Mouse (Mus musculus) hindbrain, embryonic 15.5 days (tissue): ENCODE measurements at regions not wholly inside any gene's neighbourhood (a gene's known extent, or its start where the extent isn't known, plus 50 kb on each side); places are given as distances from the start of the nearest gene placed in this dataset.

Source experiments
- ATAC-seq: fragments of 200-750 bp; cut with Nextera tagmentation; 2 replicates; pipeline ENCODE4 v1.8.0; 2017; ENCODE audit warnings: low read depth, moderate number of reproducible peaks, moderate TSS enrichment; ENCODE audit not compliant: low FRiP score
- H3K27ac ChIP-seq: fragments of 300-500 bp; sonication (generic); replicated peaks from 2 replicates; pipeline ENCODE4 v1.5.1; 2015; ENCODE audit warnings: mild to moderate bottlenecking, inconsistent platforms
- H3K27me3 ChIP-seq: fragments of 300-500 bp; sonication (generic); 2 replicates; pipeline ENCODE4 v1.6.1; 2015; ENCODE audit warnings: control low read depth, inconsistent platforms
- H3K36me3 ChIP-seq: fragments of 300-500 bp; sonication (generic); 2 replicates; pipeline ENCODE4 v1.6.1; 2015; ENCODE audit warnings: control low read depth, inconsistent platforms
- H3K4me1 ChIP-seq: fragments of 300-500 bp; sonication (generic); replicated peaks from 2 replicates; pipeline ENCODE4 v1.6.1; 2015; ENCODE audit warnings: control low read depth, inconsistent platforms
- H3K4me2 ChIP-seq: fragments of 300-500 bp; sonication (generic); 2 replicates; pipeline ENCODE4 v1.6.1; 2015; ENCODE audit warnings: moderate library complexity, mild to moderate bottlenecking, inconsistent platforms
- H3K4me3 ChIP-seq: fragments of 300-500 bp; sonication (generic); 2 replicates; pipeline ENCODE4 v1.5.1; 2015; ENCODE audit warnings: mild to moderate bottlenecking, inconsistent platforms
- H3K9ac ChIP-seq: fragments of 300-500 bp; sonication (generic); 2 replicates; pipeline ENCODE4 v1.6.1; 2015; ENCODE audit warnings: inconsistent platforms
- H3K9me3 ChIP-seq: fragments of 300-500 bp; sonication (generic); 2 replicates; pipeline ENCODE4 v1.6.1; 2016; ENCODE audit warnings: control low read depth, inconsistent platforms
- WGBS: fragments of 180-500 bp; shearing (Covaris S2); methylation state at CpG from one replicate; pipeline ENCODE4 v1.1.7; 2015; 5-methylcytosine and 5-hydroxymethylcytosine counted together

- no peaks in the 10 kb centered on the region for H3K4me1 ChIP-seq
- no peaks in the 10 kb centered on the region for H3K36me3 ChIP-seq
- ATAC-seq: no peak
- no peak overlapping the region for H3K4me2 ChIP-seq
- H3K4me3 ChIP-seq: no peak overlapping the region
- no peaks in the 10 kb centered on the region for H3K27me3 ChIP-seq
- H3K9me3 ChIP-seq: no peaks in the 10 kb centered on the region
- 67% methylated on average over 3 of the region's 3 CpGs for WGBS
- no peak overlapping the region for H3K27ac ChIP-seq
- no peak overlapping the region for H3K9ac ChIP-seq
Observed at GRCm38 (mm10) chr5:85285856-85286255, 779.5 kb downstream of the Cenpc1 start.

DNA sequence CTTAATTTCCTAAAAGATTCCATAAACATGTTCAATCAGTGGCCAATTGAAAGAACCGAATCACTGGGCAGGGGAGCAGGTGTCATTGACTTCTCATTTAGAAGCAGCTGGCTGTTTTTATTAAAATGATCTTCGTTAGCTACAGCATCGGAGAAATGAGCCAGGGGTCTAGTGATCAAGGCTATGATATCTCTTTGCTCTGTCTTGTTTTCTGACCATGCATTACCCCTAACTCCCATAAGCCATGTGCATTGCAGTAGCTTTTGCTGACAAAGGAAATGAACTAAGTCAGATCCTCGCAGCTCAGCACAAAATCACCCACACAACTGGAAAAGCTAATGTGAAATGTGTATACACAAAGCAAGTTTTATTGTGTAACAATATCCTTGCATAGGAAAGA is 816.9 kb downstream of the Cenpc1 start:
- Histone ChIP-seq H3K4me2 (no peak overlapping the region), H3K9ac (no peak overlapping the region), H3K4me3 (no peak overlapping the region), H3K9me3 (no peaks in the 10 kb centered on the region), H3K4me1 (no peaks in the 10 kb centered on the region), H3K27me3 (no peaks in the 10 kb centered on the region), H3K27ac (no peak overlapping the region), H3K36me3 (no peaks in the 10 kb centered on the region)
- WGBS: 44% methylated on average over 4 of the region's 4 CpGs
- ATAC-seq: no peak

- H3K4me1 ChIP-seq: no peaks in the 10 kb centered on the region
- ATAC-seq: no peak
- H3K27ac ChIP-seq: no peak overlapping the region
- H3K27me3 ChIP-seq: no peaks in the 10 kb centered on the region
- no peak overlapping the region for H3K9ac ChIP-seq
- no peaks in the 10 kb centered on the region for H3K9me3 ChIP-seq
- no peaks in the 10 kb centered on the region for H3K36me3 ChIP-seq
- no peak overlapping the region for H3K4me3 ChIP-seq
- H3K4me2 ChIP-seq: no peak overlapping the region
Observed at GRCm38 (mm10) chr5:85240380-85240779, 823.2 kb upstream of the Epha5 start.

GRCm38 (mm10) chr5:85239509-85240031 is 822.4 kb upstream of the Epha5 start:
- WGBS: 17% methylated on average over 3 of the region's 3 CpGs
- no peak overlapping the region for H3K9ac ChIP-seq
- H3K4me3 ChIP-seq: no peak overlapping the region
- no peak overlapping the region for H3K27ac ChIP-seq
- H3K27me3 ChIP-seq: no peaks in the 10 kb centered on the region
- H3K36me3 ChIP-seq: no peaks in the 10 kb centered on the region
- no peak overlapping the region for H3K4me2 ChIP-seq
- H3K4me1 ChIP-seq: no peaks in the 10 kb centered on the region
- H3K9me3 ChIP-seq: no peaks in the 10 kb centered on the region
- ATAC-seq: peak; percentile 96
